Mouse (Mus musculus) small intestine, adult 2 months (tissue): ENCODE data around the gene Ptprj.

Experiments
- CTCF ChIP-seq: fragments of 200-500 bp; IDR thresholded peaks from 2 replicates; pipeline ENCODE4 v1.5.1; 2012; ENCODE audit warnings: low read depth, mild to moderate bottlenecking, control low read depth, inconsistent platforms, low read length, moderate library complexity, mixed read lengths; ENCODE audit not compliant: insufficient replicate concordance, insufficient read length; ENCODE audit errors: extremely low read depth
- POLR2A ChIP-seq: fragments of 200-500 bp; IDR thresholded peaks from 2 replicates; pipeline ENCODE4 v1.6.1; 2012; ENCODE audit warnings: low read depth, mild to moderate bottlenecking, control low read depth, inconsistent platforms, low read length, moderate library complexity

GRCm38 (mm10) chr2:90448967-90449740 is 131.3 kb downstream of the Ptprj start:
- TF ChIP-seq CTCF, result no peak
- TF ChIP-seq POLR2A, result no peak
